ENCODE assay signal across 22 mouse cellular contexts in the genomic region with DNA sequence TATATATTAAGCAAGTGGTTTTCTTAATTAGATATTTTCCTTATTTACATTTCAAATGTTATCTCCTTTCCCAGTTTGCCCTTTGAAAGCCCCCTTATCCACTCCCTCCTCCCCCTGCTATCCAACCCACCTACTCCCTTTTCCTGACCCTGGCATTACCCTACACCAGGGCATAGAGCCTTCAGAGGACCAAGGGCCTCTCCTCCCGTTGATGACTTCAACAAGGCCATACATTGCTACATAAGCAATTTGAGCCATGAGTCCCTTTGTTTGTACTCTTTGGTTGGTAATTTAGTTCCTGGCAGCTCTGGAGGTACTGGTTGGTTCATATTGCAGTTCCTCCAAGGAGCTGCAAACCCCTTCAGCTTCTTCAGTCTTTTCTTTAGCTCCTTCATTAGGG.
DNase-seq lines count a peak whose midpoint lies in the region; ATAC-seq and TF ChIP-seq lines count a peak whose summit lies in the region.
"Had no signal": no experiment of that assay in that cellular context is flagged by ENCODE, and none has a peak within 500 bp of the region (broad histone marks: within the 10 kb centered on the region; RNA-seq: fewer than 3 reads in every experiment).

No protein-coding gene starts in this region.

- H3K27ac ChIP-seq in lung, embryonic 14.5 days (ENCODE audit: low read depth): peak overlapping the region; percentile 19; the same call in 1 of the 2 replicates
- H3K27ac ChIP-seq in lung, embryonic 16.5 days (ENCODE audit: low read length): peak overlapping the region; percentile 80
- H3K27ac ChIP-seq in midbrain, embryonic 11.5 days (ENCODE audit: low read depth, low read length): no peak overlapping the region
- no peak overlapping the region for H3K27ac ChIP-seq in midbrain, embryonic 14.5 days (replicated peaks; ENCODE audit: low read depth, low read length)
- H3K27ac ChIP-seq: embryonic facial prominence, embryonic 13.5 days; embryonic facial prominence, embryonic 15.5 days; forebrain, embryonic 10.5 days; forebrain, embryonic 12.5 days had no signal

- H3K9ac ChIP-seq in lung, embryonic 14.5 days: no peak overlapping the region
- no peak overlapping the region for H3K9ac ChIP-seq in lung, embryonic 16.5 days (ENCODE audit: low read length)
- no peak overlapping the region for H3K9ac ChIP-seq in midbrain, embryonic 11.5 days (ENCODE audit: low read length)
- H3K9ac ChIP-seq in midbrain, embryonic 14.5 days (replicated peaks; ENCODE audit: low read length): no peak overlapping the region
- H3K9ac ChIP-seq: embryonic facial prominence, embryonic 13.5 days; embryonic facial prominence, embryonic 15.5 days; forebrain, embryonic 12.5 days had no signal

- no peak for DNase-seq in lung, embryonic 14.5 days
- no peak for DNase-seq in lung, postnatal 14 days
- DNase-seq in lung, adult 18-20 months: no peak
- DNase-seq in midbrain, embryonic 11.5 days (ENCODE audit: low spot score, missing footprints): peak; percentile 35
- DNase-seq in midbrain, embryonic 14.5 days: no peak
- DNase-seq: adrenal gland, adult 2 months; adrenal gland, postnatal 10 days; adrenal gland, postnatal 25 days; cerebellum, adult 11 months; cerebellum, adult 18-20 months; cerebellum, adult 8-10 months; cerebellum, adult 9-11 months; cerebellum, postnatal 14 days; cerebellum, postnatal 36 days; embryo, embryonic 11 days had no signal

- no peak for TF ChIP-seq CTCF in lung, embryonic 14.5 days (IDR thresholded peaks at IDR 0.05; ENCODE audit: low read depth)

- no peaks in the 10 kb centered on the region for H3K4me1 ChIP-seq in lung, embryonic 14.5 days (ENCODE audit: insufficient read depth)
- no peaks in the 10 kb centered on the region; the same call in none of the 2 replicates for H3K4me1 ChIP-seq in lung, embryonic 16.5 days (replicated peaks; ENCODE audit: control insufficient read depth, insufficient read depth, low read length)
- H3K4me1 ChIP-seq in midbrain, embryonic 11.5 days (ENCODE audit: control insufficient read depth, insufficient read depth, low read length): no peaks in the 10 kb centered on the region
- no peaks in the 10 kb centered on the region for H3K4me1 ChIP-seq in midbrain, embryonic 14.5 days (ENCODE audit: control insufficient read depth, insufficient read depth, low read length)
- H3K4me1 ChIP-seq: embryonic facial prominence, embryonic 15.5 days; forebrain, embryonic 10.5 days; forebrain, embryonic 12.5 days had no signal

- no peak for ATAC-seq in lung, embryonic 14.5 days (ENCODE audit: insufficient read depth)
- peak; percentile 58 for ATAC-seq in lung, embryonic 16.5 days (ENCODE audit: low read depth)
- no peak for ATAC-seq in midbrain, embryonic 11.5 days (ENCODE audit: low FRiP score)
- no peak for ATAC-seq in midbrain, embryonic 14.5 days (ENCODE audit: low FRiP score, low TSS enrichment)
- ATAC-seq: forebrain, embryonic 14.5 days had no signal

- no peak overlapping the region for H3K4me3 ChIP-seq in lung, embryonic 14.5 days (ENCODE audit: low read depth, low read length)
- no peak overlapping the region for H3K4me3 ChIP-seq in lung, embryonic 16.5 days (ENCODE audit: low read length)
- no peak overlapping the region for H3K4me3 ChIP-seq in midbrain, embryonic 11.5 days (ENCODE audit: low read depth, low read length)
- no peak overlapping the region for H3K4me3 ChIP-seq in midbrain, embryonic 14.5 days (replicated peaks; ENCODE audit: low read depth, low read length)
- H3K4me3 ChIP-seq: embryonic facial prominence, embryonic 13.5 days; embryonic facial prominence, embryonic 15.5 days; erythroblast, embryonic 14.5 days; forebrain, embryonic 10.5 days; forebrain, embryonic 12.5 days had no signal

- H3K36me3 ChIP-seq in lung, embryonic 14.5 days (ENCODE audit: insufficient read depth): no peaks in the 10 kb centered on the region
- H3K36me3 ChIP-seq in lung, embryonic 16.5 days (ENCODE audit: control insufficient read depth, insufficient read depth, low read length): no peaks in the 10 kb centered on the region
- no peaks in the 10 kb centered on the region for H3K36me3 ChIP-seq in midbrain, embryonic 11.5 days (ENCODE audit: control insufficient read depth, insufficient read depth, low read length)
- no peaks in the 10 kb centered on the region for H3K36me3 ChIP-seq in midbrain, embryonic 14.5 days (ENCODE audit: control insufficient read depth, insufficient read depth, low read length)
- H3K36me3 ChIP-seq: embryonic facial prominence, embryonic 13.5 days; embryonic facial prominence, embryonic 15.5 days; forebrain, embryonic 10.5 days; forebrain, embryonic 12.5 days had no signal

- no peaks in the 10 kb centered on the region for H3K9me3 ChIP-seq in lung, embryonic 14.5 days (ENCODE audit: low read depth, low read length)
- 0 out of 2 replicates have a peak, but pooled peaks cover 2% of the 10 kb centered on the region for H3K9me3 ChIP-seq in lung, embryonic 16.5 days (ENCODE audit: control insufficient read depth, low read length)
- H3K9me3 ChIP-seq in midbrain, embryonic 11.5 days (ENCODE audit: control insufficient read depth, low read length): no peaks in the 10 kb centered on the region
- H3K9me3 ChIP-seq in midbrain, embryonic 14.5 days (ENCODE audit: control insufficient read depth, low read length): no peaks in the 10 kb centered on the region
- H3K9me3 ChIP-seq: embryonic facial prominence, embryonic 13.5 days; embryonic facial prominence, embryonic 15.5 days; forebrain, embryonic 10.5 days; forebrain, embryonic 12.5 days had no signal

- WGBS in lung, embryonic 14.5 days: 48% methylated on average over 1 of the region's 1 CpGs
- 35% methylated on average over 1 of the region's 1 CpGs for WGBS in lung, embryonic 16.5 days
- WGBS in midbrain, embryonic 11.5 days: 77% methylated on average over 1 of the region's 1 CpGs
- WGBS in midbrain, embryonic 14.5 days: 81% methylated on average over 1 of the region's 1 CpGs

- H3K27me3 ChIP-seq in lung, embryonic 14.5 days (ENCODE audit: insufficient read depth, low read length): no peaks in the 10 kb centered on the region
- H3K27me3 ChIP-seq in lung, embryonic 16.5 days (ENCODE audit: control insufficient read depth, insufficient read depth, low read depth, low read length): no peaks in the 10 kb centered on the region
- no peaks in the 10 kb centered on the region for H3K27me3 ChIP-seq in midbrain, embryonic 11.5 days (ENCODE audit: control insufficient read depth, insufficient read depth, low read length)
- H3K27me3 ChIP-seq in midbrain, embryonic 14.5 days (ENCODE audit: control insufficient read depth, insufficient read depth, low read length): no peaks in the 10 kb centered on the region
- H3K27me3 ChIP-seq: embryonic facial prominence, embryonic 13.5 days; embryonic facial prominence, embryonic 15.5 days; forebrain, embryonic 12.5 days had no signal

- H3K4me2 ChIP-seq in lung, embryonic 14.5 days: no peak overlapping the region
- H3K4me2 ChIP-seq in lung, embryonic 16.5 days (ENCODE audit: low read depth, low read length): no peak overlapping the region
- no peak overlapping the region for H3K4me2 ChIP-seq in midbrain, embryonic 11.5 days
- H3K4me2 ChIP-seq in midbrain, embryonic 14.5 days (ENCODE audit: low read length): no peak overlapping the region
- H3K4me2 ChIP-seq: embryonic facial prominence, embryonic 13.5 days; embryonic facial prominence, embryonic 15.5 days; forebrain, embryonic 12.5 days had no signal

Comparison
In these comparisons a context has a peak if more than half of its experiments do, and no peak if none do; other contexts are left out.
1. H3K27ac ChIP-seq: peak in lung, embryonic 14.5 days (single experiment) and lung, embryonic 16.5 days (single experiment); none in midbrain, embryonic 11.5 days (single experiment) and midbrain, embryonic 14.5 days (single experiment).